Mouse (Mus musculus) retina, embryonic 14.5 days (tissue): ENCODE measurements around the gene Kcnip4.

ENCODE experiments used
- DNase-seq: peaks from one replicate; pipeline ENCODE4 v3.0.0-alpha.2; 2015; ENCODE audit warnings: low spot score

Kcnip4 gene

DNA sequence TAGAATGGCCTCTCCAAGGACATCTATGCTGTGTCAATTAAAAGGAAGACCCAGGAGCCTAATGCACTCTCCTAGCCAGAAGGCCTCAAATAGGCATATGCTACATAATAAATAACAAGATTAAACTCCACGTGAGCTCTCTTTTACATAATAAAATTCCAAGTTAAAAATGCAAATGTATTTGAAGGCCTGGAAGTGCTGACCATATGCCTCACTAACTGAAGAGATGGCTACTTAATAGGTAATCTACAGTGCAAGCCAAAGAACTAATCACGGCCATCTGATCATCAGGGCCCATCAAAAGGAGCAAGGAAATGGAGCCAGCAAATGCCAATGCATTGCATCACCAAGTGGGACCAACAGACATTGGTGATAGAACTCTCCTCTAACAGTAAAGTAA is 277.6 kb downstream of the Kcnip4 start:
- no peak for DNase-seq

DNA sequence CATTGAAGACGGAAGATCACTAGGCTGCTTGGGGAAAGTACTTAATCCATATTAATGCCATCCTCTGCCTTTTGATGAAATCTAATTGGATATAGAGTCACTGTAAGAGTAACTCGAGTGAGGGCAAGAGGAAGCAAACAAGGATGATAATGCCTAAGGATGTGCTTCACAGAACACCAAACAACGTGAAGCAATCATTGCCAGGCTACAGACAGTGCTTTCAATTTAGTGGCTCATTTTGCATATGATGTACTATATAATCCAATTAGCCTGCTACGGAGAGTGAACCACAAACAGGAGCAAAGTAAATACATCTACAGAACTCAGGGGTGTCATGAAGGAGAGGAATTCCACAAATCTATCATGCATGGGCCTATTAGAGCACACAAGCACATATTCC is 280.3 kb downstream of the Kcnip4 start:
- DNase-seq, result no peak

- no peak for DNase-seq
Observed at GRCm38 (mm10) chr5:49241708-49242107, 283.0 kb downstream of the Kcnip4 start.

GRCm38 (mm10) chr5:49201164-49201756 is 323.4 kb downstream of the Kcnip4 start:
- DNase-seq, result no peak

- DNase-seq, result no peak
Observed at GRCm38 (mm10) chr5:49188236-49188635, 336.5 kb downstream of the Kcnip4 start.

- no peak for DNase-seq
Observed at GRCm38 (mm10) chr5:49150116-49150811, 374.4 kb downstream of the Kcnip4 start.

DNA sequence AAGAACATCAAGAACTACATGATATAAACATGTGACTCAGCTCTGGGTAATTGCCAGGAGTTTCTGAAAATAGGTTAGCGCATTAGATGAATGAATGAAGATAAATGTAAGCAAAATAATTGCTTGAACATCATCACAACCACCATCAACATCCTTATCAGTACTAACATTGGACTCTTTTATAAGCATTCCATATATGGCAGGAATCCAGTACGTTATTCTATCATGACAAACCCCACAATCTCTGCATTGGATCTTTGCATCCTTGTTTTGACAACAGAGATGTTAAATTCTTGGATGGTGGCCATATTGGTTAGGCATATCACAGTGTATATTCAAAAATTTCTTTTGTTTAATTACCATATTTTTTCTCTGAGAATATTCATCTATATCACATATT is 375.0 kb downstream of the Kcnip4 start:
- no peak for DNase-seq

GRCm38 (mm10) chr5:49095432-49095831 is 429.3 kb downstream of the Kcnip4 start:
- no peak for DNase-seq

DNA sequence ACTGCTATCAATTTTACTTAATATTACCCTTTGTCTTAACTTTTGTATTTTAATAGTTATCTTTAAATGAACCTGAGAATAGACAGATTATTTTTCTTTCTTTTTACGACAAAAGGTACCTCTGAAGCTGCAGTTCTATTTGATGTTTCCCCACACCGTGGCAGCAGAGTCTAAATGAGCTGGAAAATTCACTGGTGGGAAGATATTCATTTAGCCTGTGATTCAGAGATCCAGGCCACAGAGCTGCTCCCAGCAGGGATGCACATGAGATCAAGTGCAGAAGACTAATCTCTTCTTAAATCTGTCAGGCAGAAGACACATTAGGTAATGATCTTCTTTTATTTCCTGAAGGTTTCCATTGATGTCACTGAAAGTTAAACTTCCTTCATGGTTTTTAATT is 429.8 kb downstream of the Kcnip4 start:
- DNase-seq, result peak; percentile 57

GRCm38 (mm10) chr5:49094306-49094705 is 430.4 kb downstream of the Kcnip4 start:
- peak; percentile 59 for DNase-seq

GRCm38 (mm10) chr5:49090122-49090680 is 434.5 kb downstream of the Kcnip4 start:
- DNase-seq, result peak; percentile 98

DNA sequence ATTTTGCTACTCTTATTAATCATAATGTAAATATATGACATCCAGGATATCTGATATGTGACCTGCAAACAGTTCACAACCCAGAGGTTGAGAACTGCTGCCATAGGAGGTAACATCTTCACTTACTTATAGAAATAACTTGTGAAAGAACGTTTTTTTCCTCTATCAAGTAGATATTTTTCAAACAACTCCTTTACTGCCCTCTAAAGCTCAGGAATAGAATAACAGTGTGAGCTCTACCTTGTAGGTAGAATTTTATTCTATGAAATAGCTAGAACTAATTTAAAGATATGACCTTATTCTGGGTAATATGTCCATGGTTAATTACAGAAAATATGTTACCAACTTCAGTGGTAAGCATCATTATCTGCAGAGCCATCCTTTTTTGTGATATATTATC is 459.1 kb downstream of the Kcnip4 start:
- DNase-seq, result peak; percentile 33

- DNase-seq, result no peak
Observed at GRCm38 (mm10) chr5:49058926-49059325, 465.8 kb downstream of the Kcnip4 start.

GRCm38 (mm10) chr5:49057636-49058340 is 466.9 kb downstream of the Kcnip4 start:
- no peak for DNase-seq

DNA sequence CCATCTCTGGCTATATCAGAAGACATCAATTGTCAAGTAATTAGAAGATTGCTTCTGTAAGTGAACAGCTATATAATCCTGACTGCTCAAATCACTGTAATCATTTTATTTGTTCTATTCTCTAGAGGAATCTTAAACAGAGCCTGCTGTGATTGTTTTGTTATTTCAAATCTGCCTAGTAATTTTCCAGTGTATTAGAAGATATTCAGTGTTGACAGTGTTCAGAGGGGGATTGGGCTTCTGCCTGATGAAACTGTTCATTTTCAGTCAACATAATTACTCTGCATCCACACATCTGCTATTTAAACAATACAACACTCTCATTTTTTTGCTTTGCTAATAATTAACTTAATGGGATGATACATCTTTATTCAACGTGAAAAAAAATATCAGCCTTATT is 476.7 kb downstream of the Kcnip4 start:
- no peak for DNase-seq

GRCm38 (mm10) chr5:49041259-49041845 is 483.4 kb downstream of the Kcnip4 start:
- peak; percentile 66 for DNase-seq

DNA sequence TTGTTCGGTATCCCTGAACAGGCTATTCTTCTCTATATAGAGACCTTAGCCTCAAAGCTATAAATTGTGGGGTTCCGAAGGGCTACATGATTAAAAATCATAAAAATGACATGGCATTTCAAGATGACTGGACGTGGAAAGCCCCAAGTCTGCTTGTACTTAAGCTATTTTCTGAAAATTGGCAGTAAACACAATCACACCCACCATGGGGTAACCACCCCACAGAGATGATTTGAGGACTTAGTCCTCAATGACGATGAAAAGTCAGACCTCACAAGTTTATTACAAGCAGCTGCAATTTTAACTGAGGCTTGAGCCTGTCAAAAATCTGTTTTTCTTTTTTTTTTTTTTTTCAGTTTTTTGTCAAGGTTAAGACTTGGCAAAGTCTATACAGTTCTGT is 527.3 kb downstream of the Kcnip4 start:
- no peak for DNase-seq

DNA sequence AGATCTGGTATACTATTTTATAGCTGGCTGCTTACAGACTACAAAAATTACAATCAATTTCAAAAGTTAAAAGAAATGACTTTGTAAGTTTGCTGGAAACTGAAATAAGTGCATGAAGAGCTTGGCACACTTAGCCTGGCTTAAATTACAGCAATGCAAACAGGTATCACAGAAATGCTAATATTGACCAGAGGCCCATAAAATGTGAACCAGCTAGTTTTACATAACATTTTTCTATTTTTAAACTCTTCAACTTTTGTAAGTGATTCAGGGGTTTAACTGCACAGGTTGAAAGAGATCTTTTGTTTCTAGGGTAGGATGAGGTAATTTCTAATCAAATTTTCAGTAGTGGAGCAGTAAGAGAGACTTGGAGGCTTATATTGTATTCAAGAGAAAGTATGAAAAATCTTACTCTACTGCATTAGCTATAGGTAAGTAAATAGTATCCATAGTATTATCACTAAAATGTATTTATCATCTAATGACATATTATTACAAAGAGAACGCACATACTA is 535.5 kb downstream of the Kcnip4 start:
- DNase-seq, result no peak

- peak; percentile 22 for DNase-seq
Observed at GRCm38 (mm10) chr5:48942378-48943088, 582.2 kb downstream of the Kcnip4 start.

DNA sequence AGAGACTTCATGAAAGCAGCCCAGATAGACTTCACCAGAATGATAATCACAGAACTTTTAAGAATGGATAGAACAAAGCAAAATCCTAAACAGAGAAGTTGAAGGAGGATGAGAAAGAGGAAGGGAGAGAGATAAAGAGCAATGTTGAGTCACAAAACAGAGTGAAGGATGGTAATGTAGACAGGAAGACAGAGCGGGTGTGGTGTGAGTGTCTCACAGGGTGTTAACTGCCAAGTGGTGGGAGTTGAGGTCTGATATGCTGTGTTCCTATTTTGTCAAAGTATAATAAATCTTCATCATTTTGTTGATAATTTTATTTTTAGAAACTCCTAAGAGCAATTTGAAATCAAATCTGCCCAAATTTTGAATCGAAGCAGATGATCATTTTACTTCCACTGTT is 592.8 kb downstream of the Kcnip4 start:
- no peak for DNase-seq

- no peak for DNase-seq
Observed at GRCm38 (mm10) chr5:48890216-48890615, 634.5 kb downstream of the Kcnip4 start.
